Mouse (Mus musculus) embryonic fibroblast, embryonic 13.5 days (primary cell): ENCODE measurements around the gene Anks1b. TPM values are rescaled to one million over a fixed set of nuclear protein-coding genes. Genes with fewer than 3 reads are reported as not detected.

Experiments
- H3K27ac ChIP-seq: 2 replicates; pipeline ENCODE4 v1.5.1; 2012; ENCODE audit warnings: low read length, control low read depth, inconsistent platforms; ENCODE audit not compliant: insufficient read depth
- H3K4me1 ChIP-seq: 2 replicates; pipeline ENCODE4 v1.6.1; 2011; ENCODE audit warnings: low read length; ENCODE audit not compliant: control insufficient read depth, insufficient read depth
- H3K4me3 ChIP-seq: 2 replicates; pipeline ENCODE4 v1.5.1; 2011; ENCODE audit warnings: mild to moderate bottlenecking, control low read depth, low read length; ENCODE audit not compliant: insufficient read depth
- CTCF ChIP-seq: IDR thresholded peaks from 2 replicates; pipeline ENCODE4 v1.5.1; 2011; ENCODE audit warnings: mild to moderate bottlenecking, control low read depth, low read length, moderate library complexity, borderline replicate concordance; ENCODE audit not compliant: insufficient read depth
- POLR2A ChIP-seq: IDR thresholded peaks from 2 replicates; pipeline ENCODE4 v1.6.1; 2011; ENCODE audit warnings: low read depth, mild to moderate bottlenecking, control low read depth, low read length, moderate library complexity
- polyA plus RNA-seq: library from polyadenylated mRNA; stranded (reverse); fragments of >200 nt; gene quantifications from 2 replicates; pipeline ENCODE4 v1.2.4, GENCODE M21; 2011; ENCODE audit warnings: low read depth; ENCODE audit not compliant: missing spikeins, insufficient read length

Anks1b gene
- polyA plus RNA-seq, 1 experiment: 6.3 TPM

DNA sequence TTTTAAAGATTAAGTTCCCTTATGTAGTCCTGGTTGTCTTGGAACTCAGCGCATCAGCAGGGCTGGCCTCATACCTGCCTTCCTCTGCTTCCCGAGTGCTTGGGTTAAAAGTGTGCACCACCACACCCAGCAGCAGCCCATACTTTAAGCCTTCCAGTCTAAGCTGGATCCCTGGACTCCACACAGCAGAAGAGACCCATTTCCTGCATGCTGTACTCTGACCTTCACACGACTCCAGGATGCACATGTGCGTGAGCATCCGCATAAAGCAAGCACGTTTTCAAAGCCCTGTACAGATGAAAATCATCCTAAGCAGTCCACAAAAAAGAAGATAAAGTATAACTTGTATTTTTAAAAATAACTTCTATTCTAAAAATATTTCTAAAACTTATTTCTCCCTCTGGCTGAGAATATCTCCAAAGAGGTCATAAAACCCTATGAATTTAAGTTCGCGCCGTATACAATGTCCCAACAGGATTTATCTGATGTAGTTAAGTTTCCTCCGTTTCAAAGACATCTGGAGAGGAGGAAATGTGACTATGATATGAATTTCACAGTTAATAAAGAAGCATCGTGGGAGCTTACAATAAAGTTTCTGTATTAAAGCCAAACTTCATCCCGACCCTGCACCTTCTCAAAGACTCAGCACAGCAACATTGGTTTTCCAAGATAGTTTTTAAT is 1132.7 kb downstream of the Anks1b start:
- no peak for TF ChIP-seq POLR2A
- TF ChIP-seq CTCF: no peak
- H3K27ac ChIP-seq: no peak overlapping the region
- no peak overlapping the region for H3K4me3 ChIP-seq
- H3K4me1 ChIP-seq: no peaks in the 10 kb centered on the region

Other genes starting within 250 kb of the Anks1b start
- 36.4 and 41.9 TPM in 2 replicates for gene Scyl2, start 187.2 kb upstream of the Anks1b start, polyA plus RNA-seq
- 12.5 and 13.4 TPM in 2 replicates for gene Actr6, start 141.2 kb upstream of the Anks1b start, polyA plus RNA-seq
- gene Uhrf1bp1l, start 128.5 kb upstream of the Anks1b start, polyA plus RNA-seq: 58.4 and 76.4 TPM in 2 replicates